Mouse (Mus musculus) cortical plate, adult 2 months (tissue): ENCODE measurements around the gene Usp4.

Experiments
- CTCF ChIP-seq: fragments of 200-500 bp; IDR thresholded peaks from 2 replicates; pipeline ENCODE4 v1.5.1; 2011; ENCODE audit warnings: mild to moderate bottlenecking, control low read depth, low read length; ENCODE audit not compliant: insufficient read depth; ENCODE audit errors: extremely low read depth
- POLR2A ChIP-seq: fragments of 200-500 bp; IDR thresholded peaks from 2 replicates; pipeline ENCODE4 v1.6.1; 2011; ENCODE audit warnings: mild to moderate bottlenecking, low read length, control low read depth; ENCODE audit not compliant: insufficient read depth; ENCODE audit errors: extremely low read depth

DNA sequence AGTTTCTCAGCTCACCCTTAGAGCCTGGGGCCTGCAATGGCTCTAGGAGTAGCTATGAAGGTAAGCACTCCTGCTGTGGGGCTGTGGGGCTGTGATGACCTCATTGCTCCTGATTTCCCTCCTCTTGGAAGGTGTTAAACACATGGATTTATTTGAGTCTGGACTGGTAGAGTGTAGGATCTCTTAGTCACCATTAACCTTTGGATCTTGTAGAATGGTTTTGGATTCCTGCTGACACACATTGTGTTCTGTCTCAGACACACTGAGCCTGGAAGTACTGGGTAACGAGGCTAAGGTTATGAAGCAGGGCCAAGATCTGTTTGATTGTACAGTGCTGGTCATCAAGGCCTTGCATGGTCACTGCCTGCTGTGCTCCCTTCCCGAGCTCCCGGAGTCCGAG lies 31.6 kb downstream of the Usp4 start:
- no peak for TF ChIP-seq CTCF
- TF ChIP-seq POLR2A: no peak
